Mouse (Mus musculus): ENCODE results near the gene Zfp112. TPM values are rescaled to one million over a fixed set of nuclear protein-coding genes. Genes with fewer than 3 reads are reported as not detected.

Gene Zfp112
- polyA plus RNA-seq, 1 experiment: 0.67 TPM

DNA sequence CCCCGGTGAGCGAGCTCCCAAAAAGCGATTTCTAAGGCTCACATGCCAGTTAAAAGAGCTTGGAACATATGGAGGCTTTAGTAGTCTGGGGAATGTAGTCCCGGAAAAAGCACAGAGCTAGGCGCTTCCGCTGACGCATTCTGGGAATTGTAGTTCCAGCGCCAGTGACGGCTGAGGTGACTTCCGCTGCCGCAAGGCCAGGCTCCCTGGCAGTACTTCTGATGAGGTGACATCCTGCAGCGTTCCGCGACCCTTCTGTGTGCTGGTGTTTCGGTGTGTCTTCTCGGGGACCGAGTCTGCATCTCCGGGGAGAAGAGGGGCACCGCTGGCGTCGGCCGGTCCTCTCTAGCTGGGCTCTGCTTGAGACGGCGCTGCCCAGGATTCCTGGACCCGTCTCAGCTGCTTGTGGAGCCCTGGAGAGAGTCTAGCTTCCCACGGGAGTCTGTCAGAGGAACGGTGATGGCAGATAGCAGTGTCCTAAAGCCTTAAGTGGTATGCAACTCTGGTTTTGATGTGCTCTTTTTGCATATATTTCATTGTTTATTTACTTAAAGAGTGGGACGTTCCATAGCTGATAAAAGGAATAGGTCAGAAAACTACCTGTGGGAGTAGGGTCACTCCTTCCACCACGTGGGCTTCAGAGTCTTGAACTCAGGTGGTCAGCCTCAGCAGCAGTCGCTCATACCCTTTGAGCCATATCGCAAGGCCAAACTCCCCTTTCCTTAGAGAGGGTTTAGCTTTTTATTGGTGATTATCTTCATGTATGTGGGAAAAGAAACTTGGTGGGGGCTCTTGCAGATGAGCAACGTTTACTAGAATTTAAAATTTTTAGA lies 22.1 kb downstream of the Zfp112 start, which contains the start of gene Zfp235:
TSS of gene Zfp235 (plus strand) at position 174 of the 833 bp plus-strand sequence.
- H3K4me3 ChIP-seq (ENCODE audit: control insufficient read depth, low read depth, low read length): peak within 1 kb of the TSS; percentile 91
- no peaks in the 10 kb centered on the region for H3K27me3 ChIP-seq (ENCODE audit: control insufficient read depth, insufficient read depth, low read length)
- TF ChIP-seq CTCF (IDR thresholded peaks at IDR 0.05; ENCODE audit: control insufficient read depth, insufficient read depth, insufficient replicate concordance, low read depth, low read length) (no peak), POLR2A (IDR thresholded peaks at IDR 0.05; ENCODE audit: control insufficient read depth, low read depth, low read length) (peak; percentile 60; the same call in 1 of the 2 replicates)
- H3K27ac ChIP-seq (ENCODE audit: control insufficient read depth, insufficient read depth, low read depth, low read length): peak within 1 kb of the TSS; percentile 16; the same call in 1 of the 2 replicates
- H3K4me1 ChIP-seq (ENCODE audit: control insufficient read depth, insufficient read depth, low read length): peaks cover 3% of the 10 kb centered on the region
- H3K36me3 ChIP-seq (ENCODE audit: control insufficient read depth, insufficient read depth, low read length): no peaks in the 10 kb centered on the region

DNA sequence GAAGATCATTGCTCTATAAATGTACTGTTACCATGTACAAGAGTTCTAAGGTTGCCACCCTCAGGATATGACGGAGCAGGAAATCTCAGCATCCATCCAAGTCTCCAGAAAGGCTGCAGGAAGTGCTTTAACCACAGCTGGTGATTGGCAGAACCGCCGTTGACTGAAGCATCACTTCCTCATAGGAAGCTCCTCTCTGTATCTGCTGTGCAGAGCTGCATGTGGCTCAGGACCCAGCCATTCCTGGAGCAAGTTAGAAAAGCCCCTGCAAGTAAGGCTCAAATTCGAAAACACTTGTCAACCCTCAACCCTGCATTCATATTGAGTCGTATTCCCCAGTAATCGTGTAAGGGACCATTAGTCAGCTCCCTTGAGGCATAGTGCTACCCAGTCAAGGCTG lies 30.5 kb downstream of the Zfp112 start:
- no peak overlapping the region for H3K4me3 ChIP-seq (ENCODE audit: control insufficient read depth, low read depth, low read length)
- no peak overlapping the region for H3K27ac ChIP-seq (ENCODE audit: control insufficient read depth, insufficient read depth, low read depth, low read length)
- TF ChIP-seq CTCF (IDR thresholded peaks at IDR 0.05; ENCODE audit: control insufficient read depth, insufficient read depth, insufficient replicate concordance, low read depth, low read length) (no peak), POLR2A (IDR thresholded peaks at IDR 0.05; ENCODE audit: control insufficient read depth, low read depth, low read length) (no peak)
- H3K4me1 ChIP-seq (ENCODE audit: control insufficient read depth, insufficient read depth, low read length): no peaks in the 10 kb centered on the region
- H3K36me3 ChIP-seq (ENCODE audit: control insufficient read depth, insufficient read depth, low read length): no peaks in the 10 kb centered on the region
- no peaks in the 10 kb centered on the region for H3K27me3 ChIP-seq (ENCODE audit: control insufficient read depth, insufficient read depth, low read length)

DNA sequence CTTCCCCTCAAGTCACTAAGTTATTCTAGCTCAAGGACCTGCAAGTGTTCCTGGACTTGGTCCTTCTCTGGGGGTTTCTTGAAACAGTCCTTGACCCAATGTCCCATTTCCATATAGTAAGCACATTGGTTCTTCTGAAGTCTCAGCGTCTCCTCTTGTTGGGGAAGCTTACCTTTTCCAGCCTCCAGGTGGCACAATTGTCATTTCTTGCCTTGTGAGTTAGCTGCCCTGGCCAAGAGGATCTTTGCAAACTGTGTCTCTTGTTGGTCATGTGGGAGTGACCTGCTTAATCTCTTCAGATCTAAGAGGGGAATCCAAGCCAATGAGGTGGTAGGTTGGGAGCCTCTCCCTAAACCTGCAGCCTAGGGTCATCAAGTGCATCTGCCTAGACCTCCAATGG lies 41.2 kb downstream of the Zfp112 start:
- Histone ChIP-seq H3K36me3 (ENCODE audit: control insufficient read depth, insufficient read depth, low read length) (no peaks in the 10 kb centered on the region), H3K27me3 (ENCODE audit: control insufficient read depth, insufficient read depth, low read length) (no peaks in the 10 kb centered on the region), H3K27ac (ENCODE audit: control insufficient read depth, insufficient read depth, low read depth, low read length) (no peak overlapping the region), H3K4me3 (ENCODE audit: control insufficient read depth, low read depth, low read length) (no peak overlapping the region), H3K4me1 (ENCODE audit: control insufficient read depth, insufficient read depth, low read length) (no peaks in the 10 kb centered on the region)
- TF ChIP-seq CTCF (IDR thresholded peaks at IDR 0.05; ENCODE audit: control insufficient read depth, insufficient read depth, insufficient replicate concordance, low read depth, low read length): no peak
- no peak for TF ChIP-seq POLR2A (IDR thresholded peaks at IDR 0.05; ENCODE audit: control insufficient read depth, low read depth, low read length)

DNA sequence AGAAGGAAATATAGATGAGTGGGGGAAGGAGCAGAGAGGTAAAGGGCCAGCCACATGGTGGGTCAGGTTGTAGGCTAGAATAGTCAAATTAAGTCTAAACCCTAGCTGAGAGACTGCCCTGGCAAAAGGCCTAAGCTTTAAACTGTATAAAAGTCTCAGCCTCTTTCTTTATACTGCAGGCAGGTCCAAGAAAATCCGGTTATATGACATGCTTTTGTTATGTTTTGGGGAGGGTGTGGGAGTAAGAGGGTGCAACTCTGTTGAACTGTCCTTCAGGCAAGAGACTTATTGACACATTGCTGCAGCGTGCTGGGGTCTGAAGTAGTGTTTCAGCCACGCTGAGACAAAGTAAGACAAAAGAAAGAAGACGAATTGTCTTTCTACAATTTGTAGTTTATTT lies 60.1 kb downstream of the Zfp112 start:
- no peak overlapping the region for H3K4me3 ChIP-seq (ENCODE audit: control insufficient read depth, low read depth, low read length)
- no peak overlapping the region for H3K27ac ChIP-seq (ENCODE audit: control insufficient read depth, insufficient read depth, low read depth, low read length)
- no peak for TF ChIP-seq CTCF (IDR thresholded peaks at IDR 0.05; ENCODE audit: control insufficient read depth, insufficient read depth, insufficient replicate concordance, low read depth, low read length)
- no peaks in the 10 kb centered on the region for H3K27me3 ChIP-seq (ENCODE audit: control insufficient read depth, insufficient read depth, low read length)
- H3K36me3 ChIP-seq (ENCODE audit: control insufficient read depth, insufficient read depth, low read length): no peaks in the 10 kb centered on the region
- peaks cover 2% of the 10 kb centered on the region; the same call in 1 of the 2 replicates for H3K4me1 ChIP-seq (ENCODE audit: control insufficient read depth, insufficient read depth, low read length)

DNA sequence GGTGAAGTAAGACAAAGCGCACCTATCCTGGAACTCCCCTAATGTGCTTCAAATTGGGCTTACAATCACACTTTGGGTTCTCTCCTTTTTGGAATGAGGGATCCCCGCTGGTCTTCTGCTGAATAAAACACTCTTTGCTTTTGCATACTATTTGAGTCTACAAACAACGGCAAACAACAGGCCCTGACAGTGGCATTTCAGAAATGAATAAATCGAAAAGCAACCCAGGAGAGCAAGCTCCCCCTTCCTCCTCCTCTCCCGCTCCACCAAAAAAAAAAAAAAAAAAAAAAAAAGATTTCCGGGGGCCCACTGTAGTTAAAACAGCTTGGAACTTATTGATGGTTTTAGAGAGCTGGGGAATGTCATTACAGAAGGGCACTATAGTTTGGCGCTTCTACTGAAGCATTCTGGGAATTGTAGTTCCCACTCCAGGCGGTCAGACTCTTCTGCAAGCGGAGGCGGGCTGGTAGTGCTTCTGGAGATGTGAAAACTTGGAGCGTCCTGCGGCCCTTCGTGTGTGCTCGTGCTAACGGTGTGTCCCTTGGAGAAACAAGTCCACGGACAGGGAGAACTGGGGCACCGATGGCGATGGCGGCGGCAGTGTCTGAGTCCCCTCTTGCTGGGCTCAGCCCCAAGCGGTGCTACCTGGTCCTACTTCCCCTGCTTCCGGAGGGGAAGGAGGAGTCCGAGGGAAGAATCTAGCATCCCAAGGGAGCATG lies 62.7 kb downstream of the Zfp112 start, which contains the start of gene Zfp114:
TSS of gene Zfp114 (plus strand) at position 443 of the 719 bp plus-strand sequence.
- Histone ChIP-seq H3K4me1 (ENCODE audit: control insufficient read depth, insufficient read depth, low read length) (peaks cover 2% of the 10 kb centered on the region; the same call in 1 of the 2 replicates), H3K27ac (ENCODE audit: control insufficient read depth, insufficient read depth, low read depth, low read length) (no peak within 1 kb of the TSS), H3K36me3 (ENCODE audit: control insufficient read depth, insufficient read depth, low read length) (no peaks in the 10 kb centered on the region), H3K4me3 (ENCODE audit: control insufficient read depth, low read depth, low read length) (peak within 1 kb of the TSS; percentile 79), H3K27me3 (ENCODE audit: control insufficient read depth, insufficient read depth, low read length) (no peaks in the 10 kb centered on the region)
- TF ChIP-seq POLR2A (IDR thresholded peaks at IDR 0.05; ENCODE audit: control insufficient read depth, low read depth, low read length): no peak
- no peak for TF ChIP-seq CTCF (IDR thresholded peaks at IDR 0.05; ENCODE audit: control insufficient read depth, insufficient read depth, insufficient replicate concordance, low read depth, low read length)

DNA sequence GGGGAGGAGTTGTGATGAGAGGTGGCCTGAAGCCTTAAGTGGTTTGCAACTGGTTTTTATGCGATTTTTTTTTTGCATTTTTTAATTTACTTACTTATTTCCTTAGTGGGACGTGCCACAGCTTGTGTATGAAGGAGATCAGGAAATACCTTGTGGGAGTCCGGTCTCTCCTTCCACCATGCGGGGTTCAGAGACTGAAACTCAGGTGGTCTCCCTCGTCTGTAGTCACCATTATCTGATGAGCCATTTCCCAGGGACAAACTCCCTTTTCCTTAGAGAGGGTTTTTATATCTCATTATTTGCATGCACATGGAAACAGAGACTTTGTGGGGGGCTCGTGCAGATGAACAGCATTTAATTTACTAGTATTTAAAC lies 63.2 kb downstream of the Zfp112 start:
- peaks cover 2% of the 10 kb centered on the region; the same call in 1 of the 2 replicates for H3K4me1 ChIP-seq (ENCODE audit: control insufficient read depth, insufficient read depth, low read length)
- no peaks in the 10 kb centered on the region for H3K27me3 ChIP-seq (ENCODE audit: control insufficient read depth, insufficient read depth, low read length)
- H3K27ac ChIP-seq (ENCODE audit: control insufficient read depth, insufficient read depth, low read depth, low read length): no peak overlapping the region
- no peak for TF ChIP-seq POLR2A (IDR thresholded peaks at IDR 0.05; ENCODE audit: control insufficient read depth, low read depth, low read length)
- no peak for TF ChIP-seq CTCF (IDR thresholded peaks at IDR 0.05; ENCODE audit: control insufficient read depth, insufficient read depth, insufficient replicate concordance, low read depth, low read length)
- H3K36me3 ChIP-seq (ENCODE audit: control insufficient read depth, insufficient read depth, low read length): no peaks in the 10 kb centered on the region
- peak overlapping the region; percentile 79 for H3K4me3 ChIP-seq (ENCODE audit: control insufficient read depth, low read depth, low read length)

Other genes starting within 250 kb of the Zfp112 start
- not detected in 2 replicates for gene Vmn1r177, start 245.9 kb upstream of the Zfp112 start, polyA plus RNA-seq (2012; rRNA removed)
- gene Vmn1r178, start 220.3 kb upstream of the Zfp112 start, polyA plus RNA-seq (2012; rRNA removed): not detected in 2 replicates
- gene Vmn1r179, start 185.3 kb upstream of the Zfp112 start, polyA plus RNA-seq (2012; rRNA removed): not detected in 2 replicates
- gene Vmn1r180, start 161.7 kb upstream of the Zfp112 start, polyA plus RNA-seq (2012; rRNA removed): not detected in 2 replicates
- 0.82 and 2.4 TPM in 2 replicates for gene Vmn1r181, start 137.7 kb upstream of the Zfp112 start, polyA plus RNA-seq (2012; rRNA removed)
- gene V1rd19, start 110.6 kb upstream of the Zfp112 start, polyA plus RNA-seq (2012; rRNA removed): 0.07 TPM in 1 of 2 replicates, not detected in the other
- 0.01 and 0.04 TPM in 2 replicates for gene Vmn1r183, start 59.1 kb upstream of the Zfp112 start, polyA plus RNA-seq (2012; rRNA removed)
- 7.3 TPM in 2 replicates for gene Zfp180, start 30.4 kb upstream of the Zfp112 start, polyA plus RNA-seq (2012; rRNA removed)
- 1.4 and 1.5 TPM in 2 replicates for gene Zfp235, start 21.9 kb downstream of the Zfp112 start, polyA plus RNA-seq (2012; rRNA removed)
- gene Zfp114, start 62.7 kb downstream of the Zfp112 start, polyA plus RNA-seq (2012; rRNA removed): 0.11 and 0.16 TPM in 2 replicates
- 0.57 and 0.67 TPM in 2 replicates for gene Zfp111, start 99.1 kb downstream of the Zfp112 start, polyA plus RNA-seq (2012; rRNA removed)
- 0.70 and 0.84 TPM in 2 replicates for gene Zfp109, start 125.2 kb downstream of the Zfp112 start, polyA plus RNA-seq (2012; rRNA removed)
- gene Zfp108, start 142.5 kb downstream of the Zfp112 start, polyA plus RNA-seq (2012; rRNA removed): 0.26 and 0.31 TPM in 2 replicates
- gene Zfp93, start 158.1 kb downstream of the Zfp112 start, polyA plus RNA-seq (2012; rRNA removed): 3.9 and 4.6 TPM in 2 replicates
- gene Zfp61, start 188.9 kb downstream of the Zfp112 start, polyA plus RNA-seq (2012; rRNA removed): 12.1 and 12.4 TPM in 2 replicates
- 10.5 and 10.8 TPM in 2 replicates for gene Zfp94, start 204.4 kb downstream of the Zfp112 start, polyA plus RNA-seq (2012; rRNA removed)
- 277 and 339 TPM in 2 replicates for gene Tescl, start 221.6 kb downstream of the Zfp112 start, polyA plus RNA-seq (2012; rRNA removed)
- gene Lypd5, start 236.9 kb downstream of the Zfp112 start, polyA plus RNA-seq (2012; rRNA removed): 1.7 and 2.3 TPM in 2 replicates